Mouse (Mus musculus): ENCODE measurements around the gene Tnip1. TPM values are rescaled to one million over a fixed set of nuclear protein-coding genes. Genes with fewer than 3 reads are reported as not detected.

Tnip1 gene
- polyA plus RNA-seq (2012; rRNA removed): 114 and 121 TPM in 2 replicates

DNA sequence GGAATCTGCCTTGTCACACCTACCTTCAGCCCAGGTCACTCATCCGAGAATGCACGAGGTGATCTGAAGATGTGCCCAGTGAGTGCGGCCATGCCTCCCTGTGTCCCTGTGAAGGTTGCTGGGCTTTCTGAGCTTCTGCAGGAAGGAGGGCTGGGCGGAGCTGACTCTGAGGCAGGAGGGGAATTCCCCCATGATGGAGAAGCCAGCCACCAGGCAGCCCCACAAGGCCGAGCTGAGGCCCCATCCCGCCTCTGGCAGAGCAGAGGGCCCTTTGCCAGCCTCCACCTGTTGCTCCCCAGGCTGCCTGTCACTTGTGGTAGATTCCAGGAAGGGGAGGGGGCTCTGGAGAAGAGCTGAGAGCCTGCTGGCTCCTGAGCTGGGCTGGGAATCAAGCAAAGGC, at the start of gene Tnip1:
TSS of gene Tnip1 (minus strand) at position 108 of the 400 bp plus-strand sequence.
- TF ChIP-seq CTCF (IDR thresholded peaks at IDR 0.05; ENCODE audit: borderline replicate concordance, control insufficient read depth, extremely low read depth, insufficient read depth, low read length, poor library complexity) (no peak), POLR2A (IDR thresholded peaks at IDR 0.05; ENCODE audit: control insufficient read depth, extremely low read depth, insufficient read depth, low read length, poor library complexity) (no peak)
- Histone ChIP-seq H3K4me1 (replicated peaks; ENCODE audit: control insufficient read depth, insufficient read depth, low read length) (peaks cover 53% of the 10 kb centered on the region), H3K4me3 (ENCODE audit: control insufficient read depth, insufficient read depth, low read length) (peak within 1 kb of the TSS; percentile 19), H3K27me3 (ENCODE audit: control insufficient read depth, insufficient read depth, low read length) (no peaks in the 10 kb centered on the region), H3K36me3 (ENCODE audit: control insufficient read depth, insufficient read depth, low read length) (no peaks in the 10 kb centered on the region), H3K27ac (ENCODE audit: control insufficient read depth, insufficient read depth, low read length) (peak within 1 kb of the TSS; percentile 17; the same call in 1 of the 2 replicates)
- WGBS: 24% methylated on average over 6 of the region's 6 CpGs
- peak; percentile 44 for DNase-seq

DNA sequence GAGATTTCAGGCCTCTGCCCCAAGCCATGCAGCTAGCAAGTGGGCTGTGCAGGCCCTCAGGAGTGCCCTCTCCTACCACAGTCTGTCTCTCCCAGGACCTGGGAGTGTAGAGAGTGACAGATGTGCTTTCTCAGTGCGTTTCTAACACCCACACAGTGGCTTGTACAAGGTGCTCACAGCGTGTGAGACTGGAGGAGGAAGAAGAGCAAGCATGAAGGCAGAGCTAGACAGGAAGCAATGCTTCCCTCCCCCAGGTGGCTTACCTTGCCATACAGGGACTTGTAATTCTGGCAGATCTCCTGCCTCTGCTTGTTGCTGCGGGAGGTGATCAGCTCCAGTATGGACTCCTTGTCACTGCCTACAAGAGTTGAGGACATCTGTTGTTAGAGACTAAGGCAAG, 48.7 kb upstream of the Tnip1 start:
- no peak for DNase-seq
- no peak overlapping the region for H3K4me3 ChIP-seq (ENCODE audit: control insufficient read depth, insufficient read depth, low read length)
- no peaks in the 10 kb centered on the region; the same call in 1 of the 2 replicates for H3K4me1 ChIP-seq (replicated peaks; ENCODE audit: control insufficient read depth, insufficient read depth, low read length)
- WGBS: 70% methylated on average over 3 of the region's 3 CpGs
- no peaks in the 10 kb centered on the region for H3K27me3 ChIP-seq (ENCODE audit: control insufficient read depth, insufficient read depth, low read length)
- peaks cover 47% of the 10 kb centered on the region for H3K36me3 ChIP-seq (ENCODE audit: control insufficient read depth, insufficient read depth, low read length)
- TF ChIP-seq CTCF (IDR thresholded peaks at IDR 0.05; ENCODE audit: borderline replicate concordance, control insufficient read depth, extremely low read depth, insufficient read depth, low read length, poor library complexity) (no peak), POLR2A (IDR thresholded peaks at IDR 0.05; ENCODE audit: control insufficient read depth, extremely low read depth, insufficient read depth, low read length, poor library complexity) (no peak)
- no peak overlapping the region; the same call in 1 of the 2 replicates for H3K27ac ChIP-seq (ENCODE audit: control insufficient read depth, insufficient read depth, low read length)

DNA sequence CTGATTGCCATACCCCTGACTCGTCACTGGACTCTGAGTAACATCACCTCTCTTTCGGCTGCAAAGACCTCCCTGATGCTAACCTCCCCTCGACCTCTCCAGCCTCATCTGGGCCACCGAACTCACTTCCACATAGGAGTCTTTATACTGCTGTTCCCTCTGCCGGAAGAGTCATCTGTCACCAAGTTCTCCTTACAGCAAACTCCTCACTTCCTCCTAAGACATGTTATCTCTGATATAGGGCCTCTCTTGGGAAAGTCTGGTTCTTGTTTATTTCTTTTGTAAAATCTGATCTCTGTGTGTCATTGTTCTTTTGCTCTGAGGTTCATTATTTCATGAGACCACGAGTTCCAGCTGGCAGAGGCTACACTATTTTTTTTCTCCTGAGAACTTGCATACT, 45.5 kb upstream of the Tnip1 start:
- H3K27ac ChIP-seq (ENCODE audit: control insufficient read depth, insufficient read depth, low read length): no peak overlapping the region
- H3K27me3 ChIP-seq (ENCODE audit: control insufficient read depth, insufficient read depth, low read length): no peaks in the 10 kb centered on the region
- peaks cover 54% of the 10 kb centered on the region for H3K36me3 ChIP-seq (ENCODE audit: control insufficient read depth, insufficient read depth, low read length)
- DNase-seq: no peak
- no peaks in the 10 kb centered on the region; the same call in 1 of the 2 replicates for H3K4me1 ChIP-seq (replicated peaks; ENCODE audit: control insufficient read depth, insufficient read depth, low read length)
- TF ChIP-seq POLR2A (IDR thresholded peaks at IDR 0.05; ENCODE audit: control insufficient read depth, extremely low read depth, insufficient read depth, low read length, poor library complexity): no peak
- TF ChIP-seq CTCF (IDR thresholded peaks at IDR 0.05; ENCODE audit: borderline replicate concordance, control insufficient read depth, extremely low read depth, insufficient read depth, low read length, poor library complexity): no peak
- WGBS: 82% methylated on average over 6 of the region's 6 CpGs
- H3K4me3 ChIP-seq (ENCODE audit: control insufficient read depth, insufficient read depth, low read length): no peak overlapping the region

DNA sequence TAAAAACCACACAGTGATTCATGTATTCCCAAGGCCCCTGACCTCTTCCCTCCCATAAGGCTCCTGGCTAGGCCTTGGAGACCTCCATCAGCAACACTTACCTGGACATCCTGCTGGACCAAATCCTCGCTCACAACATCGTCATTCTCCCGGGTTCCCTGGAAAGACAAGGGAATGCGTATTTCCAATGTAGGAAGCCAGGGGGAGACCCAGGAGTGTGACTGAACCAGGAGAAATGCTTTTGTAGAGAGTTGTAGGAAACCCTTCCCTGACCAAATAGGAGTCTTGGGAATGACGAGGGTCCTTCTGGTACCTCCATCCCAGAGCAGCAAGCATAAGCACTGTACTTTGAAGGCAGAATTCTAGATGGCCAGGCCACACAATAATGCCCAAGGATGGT, 43.0 kb upstream of the Tnip1 start:
- peaks cover 46% of the 10 kb centered on the region for H3K36me3 ChIP-seq (ENCODE audit: control insufficient read depth, insufficient read depth, low read length)
- no peak overlapping the region for H3K27ac ChIP-seq (ENCODE audit: control insufficient read depth, insufficient read depth, low read length)
- WGBS: 97% methylated on average over 5 of the region's 5 CpGs
- DNase-seq: no peak
- H3K4me3 ChIP-seq (ENCODE audit: control insufficient read depth, insufficient read depth, low read length): no peak overlapping the region
- TF ChIP-seq POLR2A (IDR thresholded peaks at IDR 0.05; ENCODE audit: control insufficient read depth, extremely low read depth, insufficient read depth, low read length, poor library complexity) (no peak), CTCF (IDR thresholded peaks at IDR 0.05; ENCODE audit: borderline replicate concordance, control insufficient read depth, extremely low read depth, insufficient read depth, low read length, poor library complexity) (no peak)
- H3K27me3 ChIP-seq (ENCODE audit: control insufficient read depth, insufficient read depth, low read length): no peaks in the 10 kb centered on the region
- H3K4me1 ChIP-seq (replicated peaks; ENCODE audit: control insufficient read depth, insufficient read depth, low read length): no peaks in the 10 kb centered on the region

DNA sequence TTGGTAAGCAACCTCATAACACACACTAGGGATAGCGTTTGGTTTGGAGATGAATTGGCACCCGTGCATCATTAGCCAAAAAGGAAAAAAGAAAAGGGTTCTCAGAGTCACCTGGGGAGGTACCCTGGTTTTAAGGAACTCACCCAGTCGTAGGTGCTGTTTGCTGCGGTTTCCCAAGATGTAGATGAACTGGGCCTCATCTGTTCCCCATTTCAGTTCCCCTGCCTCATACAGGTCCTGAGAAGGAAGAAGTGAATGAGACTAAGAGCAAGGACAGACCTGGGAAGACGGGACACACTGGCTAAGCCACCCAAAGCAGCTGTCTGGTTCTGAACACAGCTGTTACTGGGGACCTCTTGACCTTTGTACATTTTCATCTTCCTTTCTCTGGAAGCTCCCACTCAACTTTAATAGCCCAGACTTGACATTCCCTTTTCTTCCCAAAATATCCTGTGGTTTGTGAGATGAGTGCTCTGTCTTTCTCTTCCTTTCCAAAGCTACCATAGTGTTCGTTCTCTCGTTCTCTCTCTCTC, 42.3 kb upstream of the Tnip1 start:
- Histone ChIP-seq H3K4me3 (ENCODE audit: control insufficient read depth, insufficient read depth, low read length) (no peak overlapping the region), H3K36me3 (ENCODE audit: control insufficient read depth, insufficient read depth, low read length) (peaks cover 40% of the 10 kb centered on the region), H3K27ac (ENCODE audit: control insufficient read depth, insufficient read depth, low read length) (no peak overlapping the region), H3K4me1 (replicated peaks; ENCODE audit: control insufficient read depth, insufficient read depth, low read length) (no peaks in the 10 kb centered on the region), H3K27me3 (ENCODE audit: control insufficient read depth, insufficient read depth, low read length) (no peaks in the 10 kb centered on the region)
- WGBS: 86% methylated on average over 7 of the region's 7 CpGs
- TF ChIP-seq CTCF (IDR thresholded peaks at IDR 0.05; ENCODE audit: borderline replicate concordance, control insufficient read depth, extremely low read depth, insufficient read depth, low read length, poor library complexity) (no peak), POLR2A (IDR thresholded peaks at IDR 0.05; ENCODE audit: control insufficient read depth, extremely low read depth, insufficient read depth, low read length, poor library complexity) (no peak)
- no peak for DNase-seq

DNA sequence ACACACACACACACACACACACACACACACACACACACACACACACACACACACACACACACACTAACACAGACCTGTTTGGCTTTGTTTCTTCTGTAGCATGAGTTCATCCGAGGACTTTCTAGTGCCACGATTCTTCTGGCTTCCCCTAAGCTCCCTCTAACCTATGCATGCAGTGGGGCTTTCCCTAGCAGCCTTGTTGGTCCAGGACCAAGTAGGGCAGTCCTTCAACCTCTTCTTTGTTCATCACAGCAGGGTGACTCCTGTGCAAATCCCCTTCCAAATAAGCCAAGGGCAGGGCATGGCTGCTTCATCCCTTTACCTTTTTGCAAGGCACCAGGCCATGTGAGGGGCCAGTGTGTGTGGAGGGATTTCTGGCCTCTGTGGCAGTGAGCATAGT, 36.0 kb upstream of the Tnip1 start:
- 33% methylated on average over 2 of the region's 2 CpGs for WGBS
- Histone ChIP-seq H3K36me3 (ENCODE audit: control insufficient read depth, insufficient read depth, low read length) (peaks cover 16% of the 10 kb centered on the region), H3K4me3 (ENCODE audit: control insufficient read depth, insufficient read depth, low read length) (no peak overlapping the region), H3K4me1 (replicated peaks; ENCODE audit: control insufficient read depth, insufficient read depth, low read length) (peaks cover 2% of the 10 kb centered on the region; the same call in 1 of the 2 replicates), H3K27ac (ENCODE audit: control insufficient read depth, insufficient read depth, low read length) (no peak overlapping the region), H3K27me3 (ENCODE audit: control insufficient read depth, insufficient read depth, low read length) (no peaks in the 10 kb centered on the region)
- no peak for DNase-seq
- no peak for TF ChIP-seq CTCF (IDR thresholded peaks at IDR 0.05; ENCODE audit: borderline replicate concordance, control insufficient read depth, extremely low read depth, insufficient read depth, low read length, poor library complexity)
- TF ChIP-seq POLR2A (IDR thresholded peaks at IDR 0.05; ENCODE audit: control insufficient read depth, extremely low read depth, insufficient read depth, low read length, poor library complexity): no peak

DNA sequence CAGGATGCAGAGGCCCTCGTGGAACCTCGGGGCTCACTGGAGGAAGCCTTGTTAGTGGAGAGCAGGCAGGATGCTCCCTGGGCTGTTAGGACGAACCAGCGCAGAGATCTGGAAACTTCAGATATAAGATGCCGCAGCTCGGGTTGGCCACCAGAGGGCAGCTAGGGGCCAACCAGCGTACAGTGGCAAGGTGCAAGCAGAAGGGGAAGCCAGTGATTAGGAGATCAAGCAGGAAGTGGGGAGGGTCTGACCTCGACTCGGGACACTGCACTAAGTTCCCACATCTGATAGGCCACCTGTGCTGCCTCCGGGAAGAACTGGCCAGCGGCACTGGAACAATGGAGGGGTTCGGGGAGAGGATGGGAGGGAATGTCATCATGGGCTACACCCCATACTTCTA, 35.6 kb upstream of the Tnip1 start:
- H3K27ac ChIP-seq (ENCODE audit: control insufficient read depth, insufficient read depth, low read length): no peak overlapping the region
- WGBS: 5% methylated on average over 12 of the region's 12 CpGs
- H3K4me1 ChIP-seq (replicated peaks; ENCODE audit: control insufficient read depth, insufficient read depth, low read length): peaks cover 2% of the 10 kb centered on the region; the same call in 1 of the 2 replicates
- peak; percentile 64 for DNase-seq
- no peak for TF ChIP-seq POLR2A (IDR thresholded peaks at IDR 0.05; ENCODE audit: control insufficient read depth, extremely low read depth, insufficient read depth, low read length, poor library complexity)
- TF ChIP-seq CTCF (IDR thresholded peaks at IDR 0.05; ENCODE audit: borderline replicate concordance, control insufficient read depth, extremely low read depth, insufficient read depth, low read length, poor library complexity): peak; percentile 97
- peaks cover 16% of the 10 kb centered on the region for H3K36me3 ChIP-seq (ENCODE audit: control insufficient read depth, insufficient read depth, low read length)
- H3K4me3 ChIP-seq (ENCODE audit: control insufficient read depth, insufficient read depth, low read length): no peak overlapping the region
- no peaks in the 10 kb centered on the region for H3K27me3 ChIP-seq (ENCODE audit: control insufficient read depth, insufficient read depth, low read length)
